Mouse (Mus musculus) lung, postnatal 14 days (tissue): ENCODE measurements around the gene Washc3.

Source experiments
- DNase-seq: peaks from one replicate; pipeline ENCODE4 v3.0.0; 2021

The Washc3 gene

GRCm38 (mm10) chr10:88261186-88261585 lies 60.3 kb downstream of the Washc3 start:
- DNase-seq: no peak

- DNase-seq: no peak
Measured at GRCm38 (mm10) chr10:88263383-88263782, 62.5 kb downstream of the Washc3 start.

- DNase-seq: no peak
Measured at GRCm38 (mm10) chr10:88274045-88274444, 73.2 kb downstream of the Washc3 start.

GRCm38 (mm10) chr10:88281699-88282098 lies 80.8 kb downstream of the Washc3 start:
- DNase-seq: no peak

- DNase-seq: no peak
Measured at GRCm38 (mm10) chr10:88284343-88284990, 83.6 kb downstream of the Washc3 start.

- DNase-seq: no peak
Measured at GRCm38 (mm10) chr10:88287261-88287660, 86.4 kb downstream of the Washc3 start.

GRCm38 (mm10) chr10:88288061-88288460 lies 87.2 kb downstream of the Washc3 start:
- no peak for DNase-seq

GRCm38 (mm10) chr10:88295091-88295490 lies 94.2 kb downstream of the Washc3 start:
- DNase-seq: no peak
